Mouse (Mus musculus) CH12.LX (cell line): Measurements from ENCODE around the gene Slc29a4.

ENCODE experiments used
- BHLHE40 ChIP-seq: IDR thresholded peaks from 2 replicates; pipeline ENCODE4 v1.6.1; 2011; ENCODE audit warnings: mild to moderate bottlenecking, low read depth, low read length, improper control_type of control experiment
- CTCF ChIP-seq, 2 experiments: IDR thresholded peaks in 1 of 2; conservative IDR thresholded peaks in 1 of 2; 2 replicates each; pipeline ENCODE4 v1.5.1; 2011 to 2012; ENCODE audit warnings: low read depth in 2 of 2, low read length in 2 of 2, improper control_type of control experiment in 1 of 2, inconsistent platforms in 1 of 2, mild to moderate bottlenecking in 1 of 2, moderate library complexity in 1 of 2
- GABPA ChIP-seq: IDR thresholded peaks from 2 replicates; pipeline ENCODE4 v1.6.1; 2012; ENCODE audit warnings: low read depth, low read length, improper control_type of control experiment, inconsistent platforms; ENCODE audit not compliant: insufficient replicate concordance
- KAT2A ChIP-seq: IDR thresholded peaks from 2 replicates; pipeline ENCODE4 v1.6.1; 2012; ENCODE audit warnings: low read length, improper control_type of control experiment, inconsistent platforms; ENCODE audit not compliant: insufficient replicate concordance
- MAZ ChIP-seq: IDR thresholded peaks from 2 replicates; pipeline ENCODE4 v1.6.1; 2012; ENCODE audit warnings: low read depth, mild to moderate bottlenecking, inconsistent platforms, low read length, improper control_type of control experiment, moderate library complexity
- MYC ChIP-seq: IDR thresholded peaks from 2 replicates; pipeline ENCODE4 v1.6.1; 2011; ENCODE audit warnings: low read depth, mild to moderate bottlenecking, improper control_type of control experiment, low read length
- POLR2A ChIP-seq: IDR thresholded peaks from 2 replicates; pipeline ENCODE4 v1.6.1; 2011; ENCODE audit warnings: low read depth, mild to moderate bottlenecking, improper control_type of control experiment, low read length
- POLR2AphosphoS2 ChIP-seq: IDR thresholded peaks from 2 replicates; pipeline ENCODE4 v1.6.1; 2011; ENCODE audit warnings: low read depth, low read length, improper control_type of control experiment
- TCF12 ChIP-seq: IDR thresholded peaks from 2 replicates; pipeline ENCODE4 v1.6.1; 2014; ENCODE audit warnings: low read depth, mild to moderate bottlenecking, inconsistent platforms, low read length, improper control_type of control experiment

DNA sequence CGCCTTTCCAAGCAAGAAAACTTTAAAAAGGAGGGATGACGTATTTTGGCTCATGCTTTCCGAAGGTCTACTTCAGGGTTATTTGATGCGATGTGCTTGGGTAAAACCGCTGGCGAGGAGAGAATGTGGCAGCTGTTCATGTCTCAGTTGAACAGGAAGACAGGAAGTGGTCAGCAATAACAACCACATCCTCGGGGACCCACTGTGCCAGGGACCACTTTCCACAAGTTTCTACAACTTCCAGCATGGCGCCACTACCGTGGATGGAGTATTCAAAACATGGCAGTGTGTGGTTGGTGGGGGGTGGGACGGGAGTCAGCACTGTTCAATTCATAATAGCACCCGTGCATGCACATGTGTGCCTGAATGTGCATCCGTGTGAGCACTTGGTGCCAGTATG lies 38.0 kb downstream of the Slc29a4 start:
- TF ChIP-seq POLR2AphosphoS2 = no peak
- no peak for TF ChIP-seq TCF12
- TF ChIP-seq MAZ = no peak
- TF ChIP-seq POLR2A = no peak
- no peak for TF ChIP-seq CTCF (conservative IDR thresholded peaks at IDR 0.05 in 1 of 2, IDR thresholded peaks at IDR 0.05 in 1 of 2; ENCODE audit: low read depth in 2 of 2, low read length in 2 of 2)
- no peak for TF ChIP-seq BHLHE40
- no peak for TF ChIP-seq KAT2A
- TF ChIP-seq MYC = no peak
- TF ChIP-seq GABPA = no peak
